Mouse (Mus musculus) midbrain, embryonic 13.5 days (tissue): ENCODE data around the gene Cadm1. TPM values are rescaled to one million over a fixed set of nuclear protein-coding genes. Genes with fewer than 3 reads are reported as not detected.

Experiments
- ATAC-seq: fragments of 200-750 bp; cut with Nextera tagmentation; 2 replicates; pipeline ENCODE4 v1.8.0; 2017; ENCODE audit warnings: mild to moderate bottlenecking, moderate TSS enrichment, moderate library complexity
- H3K27ac ChIP-seq: fragments of 300-500 bp; sonication (generic); 2 replicates; pipeline ENCODE4 v1.5.1; 2015; ENCODE audit warnings: inconsistent platforms, mild to moderate bottlenecking, moderate library complexity
- H3K27me3 ChIP-seq: fragments of 300-500 bp; sonication (generic); 2 replicates; pipeline ENCODE4 v1.6.1; 2015; ENCODE audit warnings: mild to moderate bottlenecking, inconsistent platforms
- H3K36me3 ChIP-seq: fragments of 300-500 bp; sonication (generic); 2 replicates; pipeline ENCODE4 v1.6.1; 2015; ENCODE audit warnings: mild to moderate bottlenecking, inconsistent platforms
- H3K4me1 ChIP-seq: fragments of 300-500 bp; sonication (generic); replicated peaks from 2 replicates; pipeline ENCODE4 v1.6.1; 2015; ENCODE audit warnings: inconsistent platforms
- H3K4me2 ChIP-seq: fragments of 300-500 bp; sonication (generic); replicated peaks from 2 replicates; pipeline ENCODE4 v1.6.1; 2015; ENCODE audit warnings: moderate library complexity, mild to moderate bottlenecking, inconsistent platforms
- H3K4me3 ChIP-seq: fragments of 300-500 bp; sonication (generic); replicated peaks from 2 replicates; pipeline ENCODE4 v1.5.1; 2015; ENCODE audit warnings: mild to moderate bottlenecking, inconsistent platforms
- H3K9ac ChIP-seq: fragments of 300-500 bp; sonication (generic); replicated peaks from 2 replicates; pipeline ENCODE4 v1.6.1; 2015; ENCODE audit warnings: mild to moderate bottlenecking, inconsistent platforms
- H3K9me3 ChIP-seq: fragments of 300-500 bp; sonication (generic); 2 replicates; pipeline ENCODE4 v1.6.1; 2016; ENCODE audit warnings: mild to moderate bottlenecking, inconsistent platforms
- WGBS: fragments of 180-500 bp; shearing (Covaris S2); methylation state at CpG from one replicate; pipeline ENCODE4 v1.1.7; 2015; 5-methylcytosine and 5-hydroxymethylcytosine counted together
- polyA plus RNA-seq: library from polyadenylated mRNA; unstranded; fragments of >200 nt; fragmentation: Nextera tagmentation; extraction: Ambion mirVana; gene quantifications from 2 replicates; pipeline ENCODE4 v1.2.1, GENCODE M21; 2015

Cadm1 gene
- polyA plus RNA-seq, 1 experiment from 2014 or later, result 138 TPM

- H3K4me1 ChIP-seq, result peaks cover 21% of the 10 kb centered on the region
- no peak overlapping the region for H3K4me3 ChIP-seq
- no peaks in the 10 kb centered on the region for H3K36me3 ChIP-seq
- H3K4me2 ChIP-seq, result no peak overlapping the region
- WGBS, result 96% methylated on average over 11 of the region's 11 CpGs
- no peak overlapping the region for H3K9ac ChIP-seq
- no peak for ATAC-seq
- H3K27ac ChIP-seq, result no peak overlapping the region
- no peaks in the 10 kb centered on the region for H3K9me3 ChIP-seq
- no peaks in the 10 kb centered on the region for H3K27me3 ChIP-seq
Observed at GRCm38 (mm10) chr9:47651431-47651830, 121.5 kb downstream of the Cadm1 start.

GRCm38 (mm10) chr9:47652203-47652602 is 122.2 kb downstream of the Cadm1 start:
- Histone ChIP-seq H3K36me3 (no peaks in the 10 kb centered on the region), H3K9me3 (no peaks in the 10 kb centered on the region), H3K9ac (no peak overlapping the region), H3K27me3 (no peaks in the 10 kb centered on the region), H3K27ac (no peak overlapping the region), H3K4me2 (no peak overlapping the region), H3K4me1 (peaks cover 19% of the 10 kb centered on the region), H3K4me3 (no peak overlapping the region)
- 88% methylated on average over 5 of the region's 5 CpGs for WGBS
- no peak for ATAC-seq

- H3K9me3 ChIP-seq, result no peaks in the 10 kb centered on the region
- H3K4me1 ChIP-seq, result peaks cover 15% of the 10 kb centered on the region
- no peak overlapping the region for H3K27ac ChIP-seq
- H3K36me3 ChIP-seq, result no peaks in the 10 kb centered on the region
- no peaks in the 10 kb centered on the region for H3K27me3 ChIP-seq
- no peak overlapping the region for H3K4me2 ChIP-seq
- H3K4me3 ChIP-seq, result no peak overlapping the region
- WGBS, result 94% methylated on average over 4 of the region's 4 CpGs
- no peak for ATAC-seq
- no peak overlapping the region for H3K9ac ChIP-seq
Observed at GRCm38 (mm10) chr9:47652936-47653335, 123.0 kb downstream of the Cadm1 start.

- no peak overlapping the region for H3K27ac ChIP-seq
- H3K9ac ChIP-seq, result no peak overlapping the region
- H3K36me3 ChIP-seq, result no peaks in the 10 kb centered on the region
- H3K4me2 ChIP-seq, result no peak overlapping the region
- no peak overlapping the region for H3K4me3 ChIP-seq
- ATAC-seq, result no peak
- no peaks in the 10 kb centered on the region for H3K27me3 ChIP-seq
- no peaks in the 10 kb centered on the region for H3K9me3 ChIP-seq
- H3K4me1 ChIP-seq, result peaks cover under 1% of the 10 kb centered on the region
- 95% methylated on average over 6 of the region's 6 CpGs for WGBS
Observed at GRCm38 (mm10) chr9:47659366-47660090, 129.6 kb downstream of the Cadm1 start.

- H3K4me2 ChIP-seq, result no peak overlapping the region
- ATAC-seq, result no peak
Observed at GRCm38 (mm10) chr9:47661611-47662010, 131.6 kb downstream of the Cadm1 start.

GRCm38 (mm10) chr9:47669206-47669605 is 139.2 kb downstream of the Cadm1 start:
- Histone ChIP-seq H3K4me3 (no peak overlapping the region), H3K36me3 (no peaks in the 10 kb centered on the region)
- 82% methylated on average over 4 of the region's 4 CpGs for WGBS

More at GRCm38 (mm10) chr9:47661611-47662010, 131.6 kb downstream of the Cadm1 start:
- Histone ChIP-seq H3K4me1 (peaks cover 8% of the 10 kb centered on the region), H3K27me3 (no peaks in the 10 kb centered on the region), H3K9me3 (no peaks in the 10 kb centered on the region), H3K9ac (no peak overlapping the region), H3K4me3 (no peak overlapping the region), H3K36me3 (no peaks in the 10 kb centered on the region), H3K27ac (no peak overlapping the region)
- WGBS, result 67% methylated on average over 7 of the region's 7 CpGs

GRCm38 (mm10) chr9:47671617-47672016 is 141.6 kb downstream of the Cadm1 start:
- Histone ChIP-seq H3K36me3 (no peaks in the 10 kb centered on the region), H3K27me3 (no peaks in the 10 kb centered on the region), H3K9ac (no peak overlapping the region), H3K27ac (no peak overlapping the region), H3K4me1 (peaks cover 18% of the 10 kb centered on the region), H3K4me2 (no peak overlapping the region), H3K9me3 (no peaks in the 10 kb centered on the region), H3K4me3 (no peak overlapping the region)
- 58% methylated on average over 11 of the region's 11 CpGs for WGBS
- ATAC-seq, result no peak

More at GRCm38 (mm10) chr9:47669206-47669605, 139.2 kb downstream of the Cadm1 start:
- Histone ChIP-seq H3K4me1 (peaks cover 26% of the 10 kb centered on the region), H3K27me3 (no peaks in the 10 kb centered on the region), H3K9me3 (no peaks in the 10 kb centered on the region), H3K9ac (no peak overlapping the region), H3K27ac (no peak overlapping the region), H3K4me2 (no peak overlapping the region)
- ATAC-seq, result no peak

GRCm38 (mm10) chr9:47674766-47675713 is 145.1 kb downstream of the Cadm1 start:
- ATAC-seq, result no peak
- no peak overlapping the region for H3K27ac ChIP-seq
- no peak overlapping the region for H3K9ac ChIP-seq
- H3K36me3 ChIP-seq, result no peaks in the 10 kb centered on the region
- peaks cover 18% of the 10 kb centered on the region for H3K4me1 ChIP-seq
- H3K4me3 ChIP-seq, result no peak overlapping the region
- H3K4me2 ChIP-seq, result no peak overlapping the region
- H3K27me3 ChIP-seq, result no peaks in the 10 kb centered on the region
- H3K9me3 ChIP-seq, result no peaks in the 10 kb centered on the region
- 91% methylated on average over 11 of the region's 11 CpGs for WGBS

GRCm38 (mm10) chr9:47686881-47687280 is 156.9 kb downstream of the Cadm1 start:
- WGBS, result 63% methylated on average over 2 of the region's 2 CpGs
- H3K4me1 ChIP-seq, result peaks cover 16% of the 10 kb centered on the region

GRCm38 (mm10) chr9:47687604-47688003 is 157.6 kb downstream of the Cadm1 start:
- H3K4me2 ChIP-seq, result no peak overlapping the region
- no peak overlapping the region for H3K27ac ChIP-seq
- no peak overlapping the region for H3K9ac ChIP-seq
- H3K27me3 ChIP-seq, result no peaks in the 10 kb centered on the region
- 88% methylated on average over 5 of the region's 5 CpGs for WGBS
- no peaks in the 10 kb centered on the region for H3K36me3 ChIP-seq
- no peak overlapping the region for H3K4me3 ChIP-seq
- ATAC-seq, result no peak
- H3K9me3 ChIP-seq, result no peaks in the 10 kb centered on the region
- H3K4me1 ChIP-seq, result peaks cover 16% of the 10 kb centered on the region

More at GRCm38 (mm10) chr9:47686881-47687280, 156.9 kb downstream of the Cadm1 start:
- no peak overlapping the region for H3K4me3 ChIP-seq
- no peak overlapping the region for H3K27ac ChIP-seq
- no peak for ATAC-seq
- no peaks in the 10 kb centered on the region for H3K36me3 ChIP-seq
- H3K4me2 ChIP-seq, result no peak overlapping the region
- H3K9me3 ChIP-seq, result no peaks in the 10 kb centered on the region
- H3K9ac ChIP-seq, result no peak overlapping the region
- no peaks in the 10 kb centered on the region for H3K27me3 ChIP-seq

- no peak overlapping the region for H3K27ac ChIP-seq
- H3K9me3 ChIP-seq, result no peaks in the 10 kb centered on the region
- H3K4me1 ChIP-seq, result peaks cover 16% of the 10 kb centered on the region
- H3K27me3 ChIP-seq, result no peaks in the 10 kb centered on the region
- H3K4me2 ChIP-seq, result no peak overlapping the region
- H3K36me3 ChIP-seq, result no peaks in the 10 kb centered on the region
- WGBS, result 59% methylated on average over 10 of the region's 10 CpGs
- H3K9ac ChIP-seq, result no peak overlapping the region
- ATAC-seq, result no peak
- H3K4me3 ChIP-seq, result no peak overlapping the region
Observed at GRCm38 (mm10) chr9:47688297-47688696, 158.3 kb downstream of the Cadm1 start.

GRCm38 (mm10) chr9:47692911-47693310 is 162.9 kb downstream of the Cadm1 start:
- Histone ChIP-seq H3K4me1 (peaks cover 8% of the 10 kb centered on the region), H3K36me3 (no peaks in the 10 kb centered on the region), H3K27ac (no peak overlapping the region), H3K4me3 (no peak overlapping the region), H3K9ac (no peak overlapping the region), H3K4me2 (no peak overlapping the region), H3K27me3 (no peaks in the 10 kb centered on the region), H3K9me3 (no peaks in the 10 kb centered on the region)
- 71% methylated on average over 13 of the region's 13 CpGs for WGBS
- no peak for ATAC-seq
